Mouse (Mus musculus): ENCODE data around the gene Zfp955b.
"Not testable (repeated sequence)": the region's sequence is repeated elsewhere in the genome, so short reads cannot be mapped to it uniquely, and the experiment has no call there.

Zfp955b gene

DNA sequence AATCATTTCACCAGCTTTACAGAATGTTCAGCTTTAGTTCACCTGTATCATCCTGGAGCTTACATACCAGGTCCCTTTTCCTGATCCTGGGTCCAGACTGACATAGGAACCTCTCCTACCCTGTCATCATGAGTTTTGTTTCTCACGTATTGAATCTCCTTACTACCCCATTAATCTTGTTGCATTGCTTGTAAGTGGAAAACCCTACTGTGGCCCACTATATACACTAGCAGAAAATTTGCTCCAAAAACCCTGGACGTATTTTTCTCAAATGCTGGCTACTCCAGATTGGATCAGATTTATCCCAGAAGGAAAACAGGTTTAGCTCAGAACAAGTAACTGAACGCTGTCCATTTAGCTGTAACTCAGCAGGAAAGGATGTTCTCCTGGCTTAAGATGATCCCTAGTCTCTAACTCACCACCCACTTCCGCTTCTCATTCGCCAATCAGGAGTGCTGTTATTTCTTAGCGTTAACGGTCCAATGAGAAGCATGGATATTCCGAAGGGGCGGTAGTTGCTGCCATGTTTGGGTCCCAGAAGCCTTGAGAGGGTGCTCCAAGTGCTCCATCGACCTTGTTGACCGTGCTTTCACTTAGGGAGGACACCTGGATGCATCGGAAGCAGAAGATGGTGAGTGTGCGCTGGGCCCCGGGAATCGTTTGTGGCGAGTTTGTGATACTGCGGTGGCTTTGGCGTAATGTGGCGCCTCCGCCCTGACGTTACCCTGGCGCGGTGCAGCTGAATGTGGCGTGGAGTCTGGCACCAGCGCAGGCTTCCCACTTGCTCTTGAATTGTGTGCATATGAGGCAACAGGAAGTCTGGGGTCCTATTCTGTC is at the start of gene Zfp955b:
TSS of gene Zfp955b (plus strand) at position 506 of the 837 bp plus-strand sequence.
- DNase-seq (ENCODE audit: low read depth, low spot score), result not testable (repeated sequence)

DNA sequence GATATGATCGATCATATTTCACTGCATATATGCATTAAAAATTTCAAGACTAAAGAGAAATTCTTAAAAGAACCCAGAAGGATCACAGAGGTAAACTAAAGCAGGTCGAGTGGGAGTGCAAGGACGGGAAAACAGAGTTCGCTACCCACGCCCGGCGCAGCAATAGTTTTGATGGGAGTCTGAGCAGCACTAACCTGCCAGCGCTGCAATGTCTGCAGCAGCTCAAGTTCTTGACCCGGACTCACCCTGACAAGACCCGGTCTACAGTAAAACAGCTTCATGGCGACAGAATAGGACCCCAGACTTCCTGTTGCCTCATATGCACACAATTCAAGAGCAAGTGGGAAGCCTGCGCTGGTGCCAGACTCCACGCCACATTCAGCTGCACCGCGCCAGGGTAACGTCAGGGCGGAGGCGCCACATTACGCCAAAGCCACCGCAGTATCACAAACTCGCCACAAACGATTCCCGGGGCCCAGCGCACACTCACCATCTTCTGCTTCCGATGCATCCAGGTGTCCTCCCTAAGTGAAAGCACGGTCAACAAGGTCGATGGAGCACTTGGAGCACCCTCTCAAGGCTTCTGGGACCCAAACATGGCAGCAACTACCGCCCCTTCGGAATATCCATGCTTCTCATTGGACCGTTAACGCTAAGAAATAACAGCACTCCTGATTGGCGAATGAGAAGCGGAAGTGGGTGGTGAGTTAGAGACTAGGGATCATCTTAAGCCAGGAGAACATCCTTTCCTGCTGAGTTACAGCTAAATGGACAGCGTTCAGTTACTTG is 34.6 kb upstream of the Zfp955b start, which contains the start of gene Zfp955a:
TSS of gene Zfp955a (minus strand) at position 616 of the 789 bp plus-strand sequence.
- not testable (repeated sequence) for DNase-seq (ENCODE audit: low read depth, low spot score)

DNA sequence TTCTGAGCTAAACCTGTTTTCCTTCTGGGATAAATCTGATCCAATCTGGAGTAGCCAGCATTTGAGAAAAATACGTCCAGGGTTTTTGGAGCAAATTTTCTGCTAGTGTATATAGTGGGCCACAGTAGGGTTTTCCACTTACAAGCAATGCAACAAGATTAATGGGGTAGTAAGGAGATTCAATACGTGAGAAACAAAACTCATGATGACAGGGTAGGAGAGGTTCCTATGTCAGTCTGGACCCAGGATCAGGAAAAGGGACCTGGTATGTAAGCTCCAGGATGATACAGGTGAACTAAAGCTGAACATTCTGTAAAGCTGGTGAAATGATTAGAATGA is 34.1 kb upstream of the Zfp955b start:
- DNase-seq (ENCODE audit: low read depth, low spot score), result not testable (repeated sequence)

DNA sequence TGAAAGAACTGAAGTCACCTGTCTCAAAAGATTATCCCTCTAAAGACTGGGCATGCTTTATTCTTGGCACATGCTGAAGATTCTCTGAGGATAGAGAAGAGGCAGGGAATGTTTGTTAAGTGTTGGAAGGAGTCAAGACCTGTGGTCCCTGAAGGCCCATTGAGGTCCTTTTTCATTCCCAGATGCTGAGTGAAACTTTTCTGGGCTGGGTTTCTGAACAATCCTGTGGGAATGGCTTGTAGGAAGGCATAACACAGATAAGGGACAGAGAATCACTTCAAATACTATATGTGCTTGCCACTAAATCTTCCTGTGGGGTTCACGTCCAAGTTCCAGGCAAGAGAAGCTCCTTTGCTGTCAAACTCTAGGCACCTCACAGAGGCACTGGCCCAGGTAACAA is 25.0 kb upstream of the Zfp955b start, which contains the start of gene Olfr63:
TSS of gene Olfr63 (plus strand) at position 301 of the 400 bp plus-strand sequence.
- DNase-seq (ENCODE audit: low read depth, low spot score), result no peak

DNA sequence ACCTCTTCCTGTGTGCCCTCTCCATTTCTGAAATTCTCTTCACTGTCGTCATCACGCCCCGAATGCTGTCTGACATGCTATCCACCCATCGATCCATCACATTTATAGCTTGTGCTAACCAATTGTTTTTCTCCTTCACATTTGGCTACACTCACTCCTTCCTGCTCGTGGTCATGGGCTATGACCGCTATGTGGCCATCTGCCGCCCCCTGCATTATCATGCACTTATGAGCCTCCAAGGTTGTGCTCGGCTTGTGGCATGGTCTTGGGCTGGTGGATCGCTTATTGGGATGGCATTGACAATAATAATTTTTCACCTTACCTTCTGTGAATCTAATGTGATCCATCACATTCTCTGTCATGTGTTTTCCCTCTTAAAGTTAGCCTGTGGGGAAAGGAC is 20.4 kb upstream of the Zfp955b start:
- DNase-seq (ENCODE audit: low read depth, low spot score), result no peak

DNA sequence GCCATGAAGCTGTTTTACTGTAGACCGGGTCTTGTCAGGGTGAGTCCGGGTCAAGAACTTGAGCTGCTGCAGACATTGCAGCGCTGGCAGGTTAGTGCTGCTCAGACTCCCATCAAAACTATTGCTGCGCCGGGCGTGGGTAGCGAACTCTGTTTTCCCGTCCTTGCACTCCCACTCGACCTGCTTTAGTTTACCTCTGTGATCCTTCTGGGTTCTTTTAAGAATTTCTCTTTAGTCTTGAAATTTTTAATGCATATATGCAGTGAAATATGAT is 469 bp downstream of the Zfp955b start:
- not testable (repeated sequence) for DNase-seq (ENCODE audit: low read depth, low spot score)

DNA sequence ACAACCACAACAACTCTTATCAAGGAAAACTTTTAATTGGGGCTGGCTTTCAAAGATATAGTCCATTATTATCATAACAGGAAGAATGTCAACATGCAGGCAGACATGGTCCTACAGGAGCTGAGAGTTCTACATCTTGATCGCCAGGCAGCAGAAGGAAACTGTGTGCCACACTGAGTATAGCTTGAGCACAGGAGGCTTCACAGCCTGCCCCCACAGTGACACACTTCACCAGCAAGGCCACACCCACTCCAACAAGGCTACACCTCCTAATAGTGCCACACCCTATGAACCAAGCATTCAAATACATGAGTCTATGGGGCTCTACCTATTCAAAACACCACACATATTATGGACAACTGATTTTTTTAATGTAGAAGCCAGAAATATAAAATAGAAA is 63.6 kb downstream of the Zfp955b start:
- DNase-seq (ENCODE audit: low read depth, low spot score), result no peak

Measured in CD4-positive helper T cell, adult 2 months (primary cell).